Mouse (Mus musculus) left cerebral cortex, postnatal 36 days (tissue): ENCODE measurements at regions not wholly inside any gene's neighbourhood (a gene's known extent, or its start where the extent isn't known, plus 50 kb on each side); places are given as distances from the start of the nearest gene placed in this dataset.

Experiments
- DNase-seq, 2 experiments: peaks; one replicate each; pipeline ENCODE4 v3.0.0; 2021 to 2022; ENCODE audit warnings: low spot score in 2 of 2, mixed read lengths in 1 of 2
- intact Hi-C: fragments of 180-260 bp; cut with DNase I; formaldehyde crosslinking; loops from one replicate; pipeline ENCODE4 v1.15.1; 2025

DNA sequence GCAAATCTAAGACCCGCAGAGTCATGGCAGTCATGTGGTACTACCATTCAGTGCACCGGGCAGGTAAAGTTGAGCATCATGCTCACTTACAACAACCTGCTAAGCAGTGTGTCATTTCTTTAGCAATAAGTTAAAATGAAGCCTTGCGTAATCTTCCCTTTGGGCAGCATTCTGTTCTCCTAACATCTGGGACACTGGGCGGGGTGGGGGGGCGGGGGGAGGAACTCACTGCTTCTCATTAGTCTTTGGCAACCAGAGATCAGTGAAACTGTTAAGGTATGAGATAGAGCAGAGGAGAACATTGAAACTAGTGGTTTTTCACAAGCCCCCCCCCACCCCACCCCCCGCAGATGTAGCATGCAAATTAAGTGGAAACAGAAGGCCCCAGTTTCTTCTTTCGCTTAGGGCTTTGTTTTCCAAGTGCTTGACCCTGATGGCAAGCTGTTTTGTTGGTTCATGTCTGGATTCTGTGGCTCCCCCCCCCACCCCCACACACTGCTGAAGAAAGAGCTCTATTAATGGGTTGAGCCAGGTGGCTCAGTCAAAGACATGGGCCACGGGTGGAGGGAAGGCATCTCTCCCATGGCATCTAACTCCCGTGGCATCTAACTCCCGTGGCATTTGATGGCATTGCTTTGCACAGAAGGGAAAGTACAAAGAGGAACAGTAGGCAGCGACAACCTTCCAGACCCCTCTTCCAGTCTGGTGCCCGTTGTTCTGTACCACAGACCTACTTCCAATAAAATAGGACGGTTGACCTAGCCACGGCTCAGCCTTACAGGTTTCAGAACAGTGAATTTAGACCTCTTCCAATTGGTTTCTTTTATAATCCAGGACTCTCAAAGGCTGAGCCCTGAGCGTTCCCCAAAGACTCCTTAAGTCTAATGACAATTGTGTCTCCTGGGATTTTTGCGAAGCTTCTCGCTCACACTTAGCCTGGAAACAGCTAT lies 97.2 kb upstream of the Cpm start:
- no peak for DNase-seq

DNA sequence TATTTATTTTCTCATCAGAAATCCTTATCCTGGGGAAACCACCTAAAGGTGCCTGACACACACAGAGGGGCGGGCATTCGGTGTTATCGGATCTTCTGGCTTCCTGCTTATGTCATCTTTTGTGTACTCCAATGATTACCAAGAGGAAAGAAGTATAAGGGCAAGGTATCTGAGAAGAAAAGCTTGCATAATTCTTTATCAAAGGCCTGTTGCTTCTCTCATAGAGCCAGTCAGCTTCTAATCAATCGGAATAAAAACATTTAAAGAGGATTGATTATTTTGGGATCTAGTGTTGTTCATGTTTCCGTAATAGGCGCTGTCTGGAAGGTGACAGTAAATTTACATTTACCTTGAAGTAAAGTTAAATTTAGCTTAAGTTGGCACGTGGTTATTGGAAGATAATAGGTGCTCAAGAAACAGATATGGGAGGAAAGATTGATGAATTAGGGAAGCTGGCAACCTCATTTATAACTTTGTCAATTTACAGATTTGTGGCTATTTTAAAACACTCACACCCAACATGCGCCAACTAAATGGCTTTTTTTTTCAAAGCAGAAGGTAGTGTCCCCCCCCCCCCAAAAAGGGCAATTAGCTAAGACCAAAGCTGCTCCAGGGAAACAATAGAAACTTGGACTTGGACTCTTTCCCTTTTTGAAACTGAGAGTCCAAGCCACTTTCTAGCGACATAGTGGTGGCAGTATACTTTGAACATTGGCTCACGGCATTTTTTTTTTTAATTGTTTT lies 98.3 kb upstream of the Cpm start:
- intact Hi-C loops = no loop called here
- no peak for DNase-seq

More for the DNA sequence above, 97.2 kb upstream of the Cpm start:
- intact Hi-C loops = no loop called here

DNA sequence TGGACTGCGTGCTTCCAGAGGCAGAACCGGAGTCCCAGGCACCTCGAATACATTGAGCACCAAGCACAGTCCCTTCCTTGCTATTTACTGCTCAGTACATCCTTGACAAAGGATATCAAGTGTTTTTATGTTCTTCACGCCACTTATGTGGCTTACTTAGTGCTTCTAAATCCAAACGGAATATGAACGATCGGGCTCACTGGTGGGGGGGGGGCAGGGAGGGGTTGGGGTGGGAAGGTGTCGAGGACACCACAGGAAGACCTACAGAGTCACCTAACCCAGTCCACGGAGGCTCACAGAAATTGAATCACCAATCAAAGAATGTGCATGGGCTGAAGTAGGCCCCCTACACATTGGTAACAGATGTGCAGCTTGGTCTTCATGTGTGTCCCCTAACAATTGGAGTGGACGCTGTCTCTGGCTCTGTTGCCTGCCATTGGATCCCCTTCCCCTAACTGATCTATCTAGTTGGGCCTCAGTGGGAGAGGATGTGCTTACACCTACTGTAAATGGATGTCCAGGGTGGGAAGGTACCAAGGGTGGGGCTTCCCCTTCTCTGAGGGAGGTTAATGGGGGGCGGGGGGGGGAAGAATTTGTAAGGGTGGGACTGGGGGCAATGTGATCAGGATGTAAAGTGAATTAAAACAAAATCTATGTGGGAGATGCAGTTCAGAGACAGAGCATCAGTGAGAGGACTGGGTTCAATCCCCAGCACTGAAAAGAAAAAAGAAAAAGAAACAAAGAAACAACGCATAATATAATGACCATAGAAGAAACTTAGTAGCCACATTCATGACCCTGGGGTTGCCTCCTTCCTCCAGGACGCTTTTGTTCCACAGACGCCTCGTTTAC lies 99.1 kb upstream of the Cpm start:
- intact Hi-C loops = no loop called here
- no peak for DNase-seq

DNA sequence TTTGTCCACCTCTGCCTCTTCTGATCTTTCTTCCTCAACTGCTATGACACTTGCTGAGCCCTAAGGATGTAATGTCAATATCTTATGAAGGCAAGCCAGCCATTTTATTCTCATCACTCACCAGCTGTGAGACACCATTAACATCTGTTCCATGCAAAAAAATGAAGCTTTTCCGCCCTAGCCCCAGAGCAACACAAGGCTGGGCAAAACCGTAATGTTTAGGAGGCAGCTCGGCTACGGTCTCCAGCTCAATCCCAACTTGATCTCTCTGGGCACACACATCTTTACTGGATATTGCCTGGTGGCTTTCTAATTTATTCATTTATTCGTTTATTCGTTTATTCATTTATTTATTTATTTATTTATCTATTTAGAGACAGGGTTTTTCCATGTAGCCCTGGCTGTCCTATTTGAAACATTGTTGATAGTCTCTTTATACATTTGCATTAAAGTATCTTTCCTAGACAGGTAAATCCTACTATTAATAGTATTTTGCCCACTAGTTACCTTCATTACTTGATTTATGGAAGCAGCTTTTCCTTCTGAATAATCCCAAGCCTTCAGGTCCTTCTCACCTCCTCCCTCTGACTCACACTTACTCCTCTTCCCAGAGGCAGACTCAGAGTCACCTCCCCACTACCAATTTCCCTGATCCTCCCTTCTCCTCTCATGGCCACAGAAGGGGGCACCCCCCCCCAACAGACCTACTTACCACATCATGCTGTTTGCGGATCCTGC lies 99.9 kb upstream of the Cpm start:
- intact Hi-C loops = no loop called here
- no peak for DNase-seq

DNA sequence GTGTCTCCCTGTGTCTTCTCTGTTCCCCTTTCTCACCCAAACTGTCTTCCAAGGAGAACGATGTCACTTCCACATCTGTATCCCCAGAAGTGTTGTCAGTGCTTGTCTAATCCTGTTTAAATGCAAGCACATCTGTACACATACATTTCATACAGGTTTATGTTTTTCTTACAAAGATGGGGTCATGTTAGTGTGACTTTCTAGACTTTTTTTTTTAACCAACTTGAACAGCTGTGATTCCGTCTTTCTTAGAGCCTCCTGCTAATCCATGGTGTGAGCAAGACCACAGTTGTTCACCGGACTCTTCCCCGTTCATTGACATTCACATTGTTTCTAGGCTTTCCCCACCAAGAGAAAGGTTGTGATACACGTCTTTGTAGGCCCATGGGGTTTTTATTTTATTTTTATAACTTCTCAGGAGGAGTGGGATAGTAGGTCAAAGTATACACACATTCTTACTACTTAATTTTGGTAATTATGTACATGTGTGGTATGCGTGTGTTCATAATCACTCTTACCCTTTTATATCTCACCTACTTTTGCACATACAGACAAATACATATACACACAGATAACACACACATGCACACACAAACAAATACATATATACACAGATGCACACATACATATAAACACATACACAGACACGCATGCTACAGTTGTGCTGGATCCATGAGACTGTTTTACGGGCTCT lies 100.6 kb upstream of the Cpm start:
- intact Hi-C loops = no loop called here

DNA sequence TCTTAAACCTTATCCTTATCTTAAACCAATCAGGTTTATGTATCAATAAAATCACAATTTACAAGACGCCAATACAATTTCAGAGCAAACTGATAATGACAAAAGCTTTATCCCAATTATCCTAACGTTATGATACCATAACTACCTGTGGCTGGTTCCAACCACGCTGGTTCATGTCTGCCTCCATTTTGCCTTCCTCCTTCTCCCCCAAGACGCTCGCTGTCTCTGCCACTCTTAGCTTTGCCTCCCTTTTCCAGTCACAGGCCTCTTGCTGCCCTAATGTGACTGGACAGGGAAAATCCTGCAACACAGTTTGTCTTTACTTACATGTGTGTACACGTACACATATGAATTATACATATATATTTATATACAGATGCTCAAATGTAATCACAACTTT lies 101.3 kb upstream of the Cpm start:
- intact Hi-C loops = no loop called here
- no peak for DNase-seq

More for the DNA sequence above, 100.6 kb upstream of the Cpm start:
- no peak for DNase-seq

DNA sequence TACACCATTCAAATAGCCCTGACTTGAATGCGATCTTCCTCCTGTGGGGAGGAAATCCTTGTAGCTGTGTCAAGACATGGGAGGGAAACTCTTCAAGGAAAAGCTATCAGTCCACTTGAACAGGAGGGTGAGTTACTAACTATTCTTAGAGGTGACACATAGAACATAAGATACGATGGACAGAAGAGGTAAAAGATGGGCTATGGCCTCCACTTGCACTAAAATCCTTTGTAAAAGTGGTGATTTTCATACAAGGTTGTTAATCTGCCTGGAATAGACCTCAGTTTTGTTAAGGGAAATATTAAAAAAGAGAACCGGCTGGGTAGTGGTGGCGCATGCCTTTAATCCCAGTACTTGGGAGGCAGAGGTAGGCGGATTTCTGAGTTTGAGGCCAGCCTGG lies 102.1 kb upstream of the Cpm start:
- intact Hi-C loops = no loop called here
- DNase-seq = no peak

DNA sequence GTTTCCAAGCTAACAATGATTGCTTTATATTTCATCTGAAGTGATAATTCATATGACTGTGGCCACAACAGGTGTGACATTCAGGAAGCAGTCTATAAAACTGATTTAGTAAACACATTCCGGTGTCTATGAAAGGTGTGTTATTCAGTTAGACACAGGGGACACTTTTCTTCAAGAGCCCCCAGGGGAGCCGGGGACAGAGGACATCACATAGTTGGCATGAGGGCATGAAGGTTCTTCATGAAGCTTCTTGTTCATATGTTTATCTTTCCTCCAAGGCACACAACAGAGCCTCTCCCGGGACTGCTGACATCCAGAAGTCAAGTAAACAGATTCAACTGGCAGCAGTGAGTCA lies 102.5 kb upstream of the Cpm start:
- intact Hi-C loops = no loop called here

DNA sequence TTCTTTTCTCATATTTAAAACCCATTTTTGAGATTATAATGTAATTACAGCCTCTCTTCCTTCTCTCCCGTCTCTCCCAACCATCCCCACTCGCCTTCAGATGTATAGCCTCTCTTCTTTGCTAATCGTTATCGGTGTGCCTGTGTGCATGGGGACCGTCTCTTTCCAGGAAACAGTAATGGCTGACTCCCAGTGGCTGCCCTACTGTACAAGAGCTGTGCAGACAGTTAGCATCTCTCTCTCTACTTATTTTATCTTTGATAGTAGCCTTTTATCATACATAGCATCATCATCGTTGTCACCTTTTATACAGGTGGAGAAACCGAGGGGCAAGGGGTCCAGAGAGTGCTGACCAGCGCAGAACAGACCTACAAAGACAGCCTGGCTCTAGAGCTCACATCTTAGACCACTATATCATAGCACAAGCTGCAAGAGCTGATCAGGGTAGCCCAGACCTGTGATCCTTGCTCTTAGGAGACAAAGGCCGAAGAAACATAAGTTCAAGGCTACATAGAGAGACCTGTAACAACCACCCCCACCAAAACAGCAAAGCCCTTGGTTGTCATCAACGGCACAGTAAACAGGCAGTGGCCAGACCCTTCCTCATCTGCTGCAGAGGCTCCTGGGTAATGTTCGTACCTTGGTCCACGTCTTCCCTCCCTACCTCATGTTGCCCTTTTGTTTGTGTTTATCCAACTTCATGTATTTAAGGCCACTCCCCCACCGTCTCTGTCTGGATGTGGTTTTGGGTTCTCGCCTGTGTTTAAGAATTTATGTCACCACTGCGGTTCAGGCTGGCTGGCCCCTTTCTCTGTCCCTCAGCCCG lies 103.1 kb upstream of the Cpm start:
- DNase-seq = no peak
- intact Hi-C loops = no loop called here

More for the DNA sequence above, 102.5 kb upstream of the Cpm start:
- no peak for DNase-seq

DNA sequence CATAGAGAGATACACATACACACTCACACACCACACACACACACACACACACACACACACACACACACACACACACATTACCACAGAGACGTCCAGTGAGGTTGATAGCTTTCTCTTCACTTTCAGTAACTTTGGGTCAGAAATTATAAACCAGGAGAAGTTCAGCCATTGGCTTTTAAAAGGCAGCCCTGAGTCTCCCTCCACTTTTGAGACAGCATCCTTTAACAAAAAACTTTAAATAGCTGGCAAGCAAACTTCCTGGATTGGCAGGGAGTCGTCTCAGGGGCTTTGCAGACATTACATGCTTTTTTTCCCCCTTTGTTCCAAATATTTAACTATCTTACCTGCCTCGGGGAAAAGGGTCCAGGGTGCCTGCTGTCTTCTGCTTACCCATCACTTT lies 103.7 kb upstream of the Cpm start:
- intact Hi-C loops = no loop called here

DNA sequence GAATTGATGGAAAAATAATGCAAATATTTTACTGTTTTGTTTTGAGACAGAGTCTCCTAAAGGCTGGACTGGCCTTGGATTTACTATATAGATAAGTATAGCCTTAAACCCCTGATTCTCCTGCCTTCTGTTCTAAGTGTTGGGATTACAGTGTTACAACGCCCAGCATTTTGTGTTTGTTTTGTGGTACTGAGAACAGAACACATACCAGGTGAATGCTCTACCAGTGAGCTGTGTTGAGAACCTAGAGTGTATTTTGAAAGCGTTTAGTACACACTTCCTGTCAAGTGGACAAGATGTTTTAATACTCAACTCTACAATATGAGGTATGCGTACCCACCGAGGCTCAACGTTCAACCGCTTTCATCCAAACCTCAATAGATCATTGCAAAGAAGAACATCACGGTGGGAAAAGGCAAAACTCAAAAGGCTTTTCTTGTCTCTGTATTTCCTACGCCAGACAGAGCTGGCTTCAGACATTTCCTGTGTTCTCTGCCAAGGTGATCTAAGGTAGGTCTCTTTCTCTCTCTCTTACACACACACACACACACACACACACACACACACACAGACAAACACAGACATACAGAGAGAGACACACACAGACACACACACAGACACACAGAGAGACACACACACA lies 104.3 kb upstream of the Cpm start:
- no peak for DNase-seq
- intact Hi-C loops = no loop called here

More for the DNA sequence above, 103.7 kb upstream of the Cpm start:
- DNase-seq = no peak

DNA sequence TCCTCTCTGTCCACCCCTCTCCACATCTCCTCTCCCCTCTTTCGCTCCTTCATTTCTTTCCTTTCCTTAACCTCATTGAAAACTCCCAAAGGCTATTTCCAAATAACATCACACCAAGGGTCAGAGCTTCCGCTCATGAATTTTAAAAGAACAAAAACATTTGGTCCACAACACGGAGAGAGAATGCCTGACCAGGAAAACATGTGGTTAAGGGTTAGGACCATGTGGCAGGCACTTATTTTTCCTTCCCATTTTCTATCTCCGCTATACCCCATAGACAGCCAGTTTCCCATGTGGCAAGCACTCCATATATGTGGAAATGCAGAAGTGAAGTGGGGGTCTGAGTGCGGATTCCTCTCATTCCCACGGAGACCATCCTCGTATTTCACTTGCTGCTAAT lies 105.2 kb upstream of the Cpm start:
- DNase-seq = no peak
- intact Hi-C loops = no loop called here

DNA sequence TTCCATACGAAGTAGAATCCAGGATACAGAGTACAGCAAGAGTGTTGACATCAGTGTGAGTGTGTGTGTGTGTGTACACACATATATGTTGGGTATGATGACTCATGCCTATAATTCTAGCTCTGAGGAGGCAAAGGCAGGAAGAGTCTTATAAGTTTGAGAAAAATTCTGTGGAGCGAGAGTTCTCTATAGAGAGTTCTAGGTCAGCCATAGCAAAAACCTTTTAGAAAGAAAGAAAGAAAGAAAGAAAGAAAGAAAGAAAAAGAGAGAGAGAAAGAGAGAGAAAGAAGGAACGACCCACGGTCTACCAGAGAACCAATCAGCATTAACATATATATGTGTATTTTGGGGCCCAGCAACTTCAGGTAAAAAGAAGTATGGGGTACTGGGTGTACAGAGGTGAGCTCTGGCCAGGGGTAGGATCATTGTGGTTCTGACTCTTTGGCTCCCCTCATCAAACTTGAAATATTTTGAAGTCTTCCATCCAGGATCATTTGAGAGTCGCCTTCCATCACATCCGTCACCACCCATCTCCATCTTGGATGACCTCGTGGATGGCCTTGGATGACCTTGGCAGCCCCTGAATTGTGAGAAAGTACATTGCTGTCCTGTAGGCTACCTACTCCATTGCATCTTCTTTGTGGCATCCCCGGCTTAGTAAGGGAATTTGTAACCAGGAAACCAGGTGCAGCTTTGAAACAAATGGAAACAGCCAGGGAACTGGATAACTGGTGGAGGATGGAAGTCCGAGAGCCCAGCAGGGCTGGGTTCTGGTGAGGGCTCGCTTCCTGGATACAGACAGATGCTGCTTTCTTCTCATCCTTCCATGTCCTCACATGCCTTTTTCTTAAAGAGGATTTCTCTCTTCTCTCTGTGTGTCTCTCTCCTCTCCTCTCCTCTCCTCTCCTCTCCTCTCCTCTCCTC lies 106.1 kb upstream of the Cpm start:
- DNase-seq = no peak
- intact Hi-C loops = no loop called here

DNA sequence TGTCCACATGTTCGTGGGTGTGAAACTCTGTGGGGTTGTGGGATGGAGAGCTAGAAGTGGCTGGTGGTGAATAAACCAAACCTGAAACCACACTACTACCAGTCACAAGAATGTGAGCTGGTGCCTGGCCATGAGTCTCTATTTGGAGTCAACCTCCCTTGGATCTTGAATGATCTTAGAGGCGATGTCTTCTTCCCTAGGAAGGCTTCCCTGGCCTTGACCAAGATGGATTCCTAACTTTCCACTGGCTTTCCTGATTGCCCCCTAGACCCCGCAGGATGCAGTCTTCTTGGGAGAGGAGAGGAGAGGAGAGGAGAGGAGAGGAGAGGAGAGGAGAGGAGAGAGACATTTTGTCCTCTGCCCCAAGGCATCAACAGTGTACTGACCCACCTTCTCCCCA lies 106.9 kb upstream of the Cpm start:
- intact Hi-C loops = no loop called here
- no peak for DNase-seq

DNA sequence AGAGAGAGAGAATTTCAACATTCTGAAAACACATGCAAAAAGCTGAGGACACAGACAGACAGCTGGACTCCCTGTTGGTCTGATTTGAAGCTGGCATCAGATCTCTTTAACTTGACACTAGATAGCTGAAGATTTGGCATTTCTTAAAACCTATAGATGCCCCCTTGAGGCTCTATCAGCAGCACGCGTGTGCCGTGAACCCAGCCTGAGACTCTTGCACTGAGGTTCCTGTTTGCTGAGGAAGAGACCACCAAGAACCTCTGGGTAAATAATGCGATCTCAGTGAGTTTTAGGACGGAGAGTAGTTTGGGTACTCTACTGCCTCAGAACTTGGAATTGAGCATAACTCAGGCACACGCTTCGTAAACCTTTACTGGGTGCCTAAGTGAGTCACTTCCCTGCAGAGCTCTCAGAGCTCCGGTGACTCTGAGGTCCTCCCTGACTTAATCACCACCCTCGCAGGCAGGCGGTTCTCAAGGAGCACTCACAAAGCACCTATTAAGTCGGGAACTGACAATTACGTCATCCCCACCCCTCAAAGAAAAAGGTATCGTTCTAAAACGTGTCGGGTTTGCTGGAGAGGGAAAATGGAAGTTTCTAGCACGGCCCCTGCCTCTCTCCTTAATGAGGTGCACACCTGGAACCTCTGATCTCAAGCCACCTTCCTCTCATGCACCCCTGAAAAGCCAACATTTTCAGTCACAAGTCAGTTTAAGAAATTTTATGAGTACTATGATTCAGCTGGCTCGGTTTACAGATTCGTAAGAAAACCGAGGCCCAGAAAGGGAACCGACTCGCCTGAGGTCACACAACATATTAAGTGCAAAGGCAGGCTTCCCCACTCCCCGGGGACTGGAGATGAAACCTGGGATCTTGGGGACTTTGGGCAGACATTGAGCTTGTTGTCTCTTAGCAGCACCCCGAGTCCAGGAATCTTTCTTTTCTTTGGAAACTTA lies 107.7 kb upstream of the Cpm start:
- no peak for DNase-seq
- intact Hi-C loops = no loop called here
